Mouse (Mus musculus): Measurements from ENCODE around the gene Uqcc1.

- no peak for TF ChIP-seq ZKSCAN1 (IDR thresholded peaks at IDR 0.05; ENCODE audit: borderline replicate concordance, low read depth, low read length)
- no peak for TF ChIP-seq SIN3A (IDR thresholded peaks at IDR 0.05; ENCODE audit: low read length)
- no peak for TF ChIP-seq MAZ (IDR thresholded peaks at IDR 0.05; ENCODE audit: low read depth, low read length)
- TF ChIP-seq IRF4 (IDR thresholded peaks at IDR 0.05; ENCODE audit: low read depth, low read length), result no peak
Observed at GRCm38 (mm10) chr2:155816179-155816578, 113.9 kb downstream of the Uqcc1 start.

Data from CH12.LX (cell line).